Mouse (Mus musculus) forebrain, postnatal 0 days (tissue): ENCODE measurements around the gene Ilkap. TPM values are rescaled to one million over a fixed set of nuclear protein-coding genes. Genes with fewer than 3 reads are reported as not detected.

ENCODE experiments used
- ATAC-seq: fragments of 200-750 bp; cut with Nextera tagmentation; 2 replicates; pipeline ENCODE4 v1.8.0; 2017; ENCODE audit warnings: mild to moderate bottlenecking, moderate library complexity
- DNase-seq: peaks from one replicate; pipeline ENCODE4 v3.0.0-alpha.2; 2015
- H3K27ac ChIP-seq: fragments of 300-500 bp; sonication (generic); 2 replicates; pipeline ENCODE4 v1.5.1; 2014; ENCODE audit warnings: low read depth, mild to moderate bottlenecking, antibody characterized with exemption, low read length, moderate library complexity, mixed read lengths
- H3K27me3 ChIP-seq: fragments of 300-500 bp; sonication (generic); 2 replicates; pipeline ENCODE4 v1.6.1; 2014; ENCODE audit warnings: mild to moderate bottlenecking, low read length, mixed read lengths; ENCODE audit not compliant: insufficient read depth
- H3K36me3 ChIP-seq: fragments of 300-500 bp; sonication (generic); 2 replicates; pipeline ENCODE4 v1.6.1; 2014; ENCODE audit warnings: mild to moderate bottlenecking, moderate library complexity; ENCODE audit not compliant: insufficient read depth
- H3K4me1 ChIP-seq: fragments of 300-500 bp; sonication (generic); 2 replicates; pipeline ENCODE4 v1.6.1; 2014; ENCODE audit warnings: antibody characterized with exemption; ENCODE audit not compliant: insufficient read depth
- H3K4me2 ChIP-seq: fragments of 300-500 bp; sonication (generic); 2 replicates; pipeline ENCODE4 v1.6.1; 2014; ENCODE audit warnings: low read depth, mild to moderate bottlenecking, moderate library complexity
- H3K4me3 ChIP-seq: fragments of 300-500 bp; sonication (generic); 2 replicates; pipeline ENCODE4 v1.5.1; 2014; ENCODE audit warnings: low read depth, low read length, mixed read lengths
- H3K9ac ChIP-seq: fragments of 300-500 bp; sonication (generic); 2 replicates; pipeline ENCODE4 v1.6.1; 2014; ENCODE audit warnings: mild to moderate bottlenecking
- H3K9me3 ChIP-seq: fragments of 300-500 bp; sonication (generic); 2 replicates; pipeline ENCODE4 v1.6.1; 2016; ENCODE audit warnings: low read length
- CTCF ChIP-seq: sonication (generic); IDR thresholded peaks from 2 replicates; pipeline ENCODE4 v1.5.1; 2016; ENCODE audit warnings: antibody characterized with exemption, control low read depth, low read depth
- WGBS: fragments of 180-500 bp; shearing (Covaris S2); extraction: QIAGEN DNeasy Blood & Tissue Kit; methylation state at CpG from one replicate; pipeline ENCODE4 v1.1.7; 2014; 5-methylcytosine and 5-hydroxymethylcytosine counted together
- polyA plus RNA-seq: library from polyadenylated mRNA; unstranded; fragments of >200 nt; fragmentation: Nextera tagmentation; extraction: Ambion mirVana; gene quantifications from 2 replicates; pipeline ENCODE4 v1.2.1, GENCODE M21; 2015
- total RNA-seq: library from RNA; depleted of rRNA; stranded (reverse); fragments of >200 nt; gene quantifications from 2 replicates; pipeline ENCODE4 v1.2.3, GENCODE M21; 2014

Gene Ilkap
- total and polyA plus RNA-seq, 2 experiments from 2014 or later = 108 to 129 TPM

DNA sequence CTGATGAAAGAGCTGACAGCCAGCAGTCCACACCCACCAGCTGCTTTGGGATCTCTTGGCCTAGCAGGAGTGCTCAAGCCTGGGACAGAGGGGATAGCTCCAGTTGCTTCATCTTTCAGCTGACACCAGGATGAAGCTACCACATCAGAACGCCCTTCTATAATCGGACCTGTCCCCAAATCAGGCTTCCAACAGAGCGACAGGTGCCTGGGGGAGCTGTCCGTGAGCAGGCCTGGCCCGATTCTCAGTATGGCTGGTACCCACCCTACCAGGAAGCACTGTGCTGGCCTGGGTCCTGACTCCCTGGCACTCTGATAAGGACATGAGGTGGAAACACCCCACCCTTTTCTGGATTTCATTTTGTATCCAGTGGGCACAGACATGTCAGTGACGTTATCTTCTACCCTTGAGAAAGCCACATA, 25.2 kb downstream of the Ilkap start:
- no peak for TF ChIP-seq CTCF

DNA sequence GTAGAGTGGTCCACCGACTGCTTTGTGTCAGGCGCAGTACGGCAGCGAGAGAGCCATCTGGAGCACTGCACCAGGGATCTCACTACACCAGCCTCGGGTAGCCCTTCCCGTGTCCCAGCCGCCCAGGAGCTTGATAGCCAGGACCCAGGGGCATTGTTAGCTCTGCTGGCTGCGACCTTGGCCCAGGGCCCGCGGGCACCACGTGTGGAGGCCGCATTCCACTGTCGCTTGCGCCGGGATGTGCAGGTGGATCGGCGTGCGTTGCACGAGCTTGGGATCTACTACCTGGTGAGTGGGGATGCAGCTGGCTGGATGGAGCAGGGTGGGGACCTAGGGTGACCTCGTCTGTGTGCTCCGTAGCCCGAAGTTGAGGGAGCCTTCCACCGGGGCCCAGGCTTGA, 28.6 kb downstream of the Ilkap start:
- Histone ChIP-seq H3K27me3 (peaks cover 9% of the 10 kb centered on the region; the same call in 1 of the 2 replicates), H3K4me3 (no peak overlapping the region), H3K9ac (no peak overlapping the region), H3K4me1 (no peaks in the 10 kb centered on the region), H3K27ac (no peak overlapping the region), H3K9me3 (no peaks in the 10 kb centered on the region), H3K4me2 (no peak overlapping the region), H3K36me3 (peaks cover 44% of the 10 kb centered on the region)
- ATAC-seq = no peak
- no peak for TF ChIP-seq CTCF
- WGBS = 88% methylated on average over 23 of the region's 23 CpGs
- DNase-seq = no peak

More for the DNA sequence above, 25.2 kb downstream of the Ilkap start:
- peaks cover 77% of the 10 kb centered on the region for H3K36me3 ChIP-seq
- no peak overlapping the region for H3K9ac ChIP-seq
- H3K4me3 ChIP-seq = no peak overlapping the region
- no peaks in the 10 kb centered on the region for H3K9me3 ChIP-seq
- no peak overlapping the region for H3K27ac ChIP-seq
- no peak overlapping the region for H3K4me2 ChIP-seq
- ATAC-seq (no peak), DNase-seq (no peak)
- WGBS = 87% methylated on average over 6 of the region's 6 CpGs
- no peaks in the 10 kb centered on the region for H3K27me3 ChIP-seq
- no peaks in the 10 kb centered on the region for H3K4me1 ChIP-seq

DNA sequence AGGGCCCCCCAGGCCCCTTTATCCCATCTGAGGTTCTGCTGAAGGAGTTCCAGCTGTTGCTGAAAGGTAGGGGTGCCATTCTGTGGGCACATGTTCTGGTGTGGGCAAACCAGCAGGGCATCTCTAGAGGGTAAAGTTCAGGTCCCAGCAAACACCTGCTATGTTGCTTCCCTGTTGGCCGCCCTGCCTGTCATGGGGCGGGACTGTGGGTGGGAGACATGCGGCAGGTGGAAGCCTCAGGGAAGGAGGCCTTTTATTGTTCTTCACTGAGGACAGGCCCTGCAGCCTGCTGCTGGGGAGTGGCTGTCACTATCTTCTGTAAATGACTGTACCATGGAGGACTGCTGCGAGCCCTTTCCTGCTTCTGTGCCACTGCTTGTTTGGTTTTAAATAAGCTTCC, 29.2 kb downstream of the Ilkap start:
- no peak overlapping the region for H3K4me3 ChIP-seq
- peaks cover 9% of the 10 kb centered on the region; the same call in 1 of the 2 replicates for H3K27me3 ChIP-seq
- TF ChIP-seq CTCF = no peak
- peaks cover 39% of the 10 kb centered on the region for H3K36me3 ChIP-seq
- 69% methylated on average over 4 of the region's 4 CpGs for WGBS
- no peak overlapping the region for H3K27ac ChIP-seq
- no peaks in the 10 kb centered on the region for H3K4me1 ChIP-seq
- peaks cover 2% of the 10 kb centered on the region; the same call in 1 of the 2 replicates for H3K9me3 ChIP-seq
- ATAC-seq = no peak
- no peak overlapping the region for H3K4me2 ChIP-seq
- H3K9ac ChIP-seq = no peak overlapping the region
- DNase-seq = no peak

DNA sequence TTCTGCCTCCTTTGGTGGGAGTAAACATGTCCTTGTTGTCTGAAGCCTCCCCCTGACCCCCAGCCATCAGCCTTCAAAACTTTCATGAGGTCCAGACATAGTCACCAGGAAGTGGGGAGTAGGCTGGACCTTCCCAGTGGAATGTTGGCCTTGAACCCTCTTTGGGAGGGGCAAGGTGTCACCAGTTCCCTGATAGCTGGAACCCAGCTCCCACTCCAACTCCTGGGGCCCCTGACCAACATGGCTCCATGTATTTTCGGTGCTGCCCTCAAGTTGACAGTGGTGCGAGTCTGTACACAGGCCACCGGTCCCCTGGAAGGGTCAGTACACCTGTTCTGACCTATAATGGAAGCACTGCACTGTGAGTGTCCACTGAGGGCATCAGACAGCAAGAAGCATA, 31.3 kb downstream of the Ilkap start:
- Histone ChIP-seq H3K4me1 (no peaks in the 10 kb centered on the region), H3K27me3 (peaks cover 9% of the 10 kb centered on the region; the same call in 1 of the 2 replicates), H3K4me3 (no peak overlapping the region), H3K36me3 (peaks cover 20% of the 10 kb centered on the region), H3K27ac (no peak overlapping the region), H3K9me3 (peaks cover 4% of the 10 kb centered on the region; the same call in 1 of the 2 replicates), H3K9ac (no peak overlapping the region), H3K4me2 (no peak overlapping the region)
- 97% methylated on average over 3 of the region's 3 CpGs for WGBS
- ATAC-seq (no peak), DNase-seq (no peak)
- TF ChIP-seq CTCF = no peak

DNA sequence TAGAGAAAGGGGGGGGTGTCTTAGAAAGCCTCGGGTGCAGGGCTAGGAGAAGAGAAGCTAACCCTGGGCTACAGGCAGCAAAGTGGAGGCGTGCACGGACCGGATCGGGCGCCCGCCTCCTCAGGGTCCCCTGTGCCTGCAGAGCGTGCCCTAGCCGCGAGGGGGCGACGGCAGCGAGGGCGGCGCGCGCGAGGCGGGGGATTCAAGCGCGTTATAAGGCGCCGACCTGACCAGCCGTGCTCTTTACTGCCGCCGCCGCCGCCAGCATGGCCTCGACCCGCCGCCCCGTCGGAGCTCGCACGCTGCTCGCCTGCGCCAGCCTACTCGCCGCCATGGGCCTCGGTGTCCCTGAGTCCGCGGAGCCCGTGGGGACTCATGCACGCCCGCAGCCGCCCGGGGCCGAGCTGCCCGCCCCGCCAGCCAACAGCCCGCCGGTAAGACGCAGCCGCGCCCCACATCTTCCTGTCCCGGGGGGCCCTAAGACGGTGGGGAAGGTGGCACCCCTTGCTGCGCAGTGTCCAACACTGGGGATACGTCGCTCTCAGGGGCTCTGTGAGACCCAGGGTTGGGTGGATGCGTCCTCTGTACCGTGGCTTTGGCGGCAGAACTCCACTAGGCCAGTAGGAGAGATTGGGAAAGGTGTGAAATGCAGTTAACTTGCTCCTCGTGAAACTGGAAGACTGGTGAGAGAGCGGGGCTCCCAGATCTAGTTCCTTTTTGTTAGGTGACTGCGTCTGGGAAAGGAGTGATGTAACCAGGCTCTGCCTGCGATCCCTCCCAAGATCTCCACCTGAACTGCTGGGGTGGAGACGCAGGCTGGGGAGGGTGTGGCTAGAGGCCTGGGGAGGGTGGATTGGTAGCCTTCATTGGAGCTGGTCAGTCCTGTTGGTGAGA, 32.2 kb downstream of the Ilkap start, which contains the start of gene Erfe:
Gene Erfe, plus strand, starts transcription at position 216 of the 894 bp plus-strand sequence.
- Histone ChIP-seq H3K4me3 (peak within 1 kb of the TSS; percentile 30), H3K36me3 (peaks cover 16% of the 10 kb centered on the region), H3K9me3 (peaks cover 4% of the 10 kb centered on the region; the same call in 1 of the 2 replicates), H3K27ac (no peak within 1 kb of the TSS), H3K9ac (peak within 1 kb of the TSS; percentile 44), H3K27me3 (peaks cover 9% of the 10 kb centered on the region; the same call in 1 of the 2 replicates), H3K4me2 (peak within 1 kb of the TSS; percentile 65), H3K4me1 (no peaks in the 10 kb centered on the region)
- 2% methylated on average over 63 of the region's 68 CpGs for WGBS
- peak; percentile 76 for TF ChIP-seq CTCF
- ATAC-seq (peak; percentile 72), DNase-seq (peak; percentile 41)

DNA sequence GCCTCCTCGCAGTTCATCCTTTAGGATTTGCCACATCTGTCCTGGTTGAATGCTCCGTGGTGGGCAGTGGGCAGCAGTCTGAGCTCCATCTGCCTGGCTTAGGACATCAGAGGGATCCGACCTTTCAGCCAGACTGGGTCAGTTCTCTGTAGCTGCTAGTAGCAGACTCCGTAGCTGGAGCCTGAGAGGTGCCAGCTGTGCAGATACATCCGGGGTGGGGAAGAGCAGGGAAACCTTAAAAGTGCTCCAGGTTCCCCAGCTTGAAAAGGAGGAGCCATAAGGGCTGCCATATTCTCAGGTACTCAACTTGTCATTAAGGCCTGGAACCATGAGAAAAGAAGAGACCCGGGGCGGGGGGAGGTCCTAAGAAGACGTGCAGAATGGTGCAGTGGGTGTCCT, 32.8 kb downstream of the Ilkap start:
- H3K36me3 ChIP-seq = peaks cover 10% of the 10 kb centered on the region; the same call in 1 of the 2 replicates
- peak overlapping the region; percentile 30 for H3K4me3 ChIP-seq
- H3K4me2 ChIP-seq = peak overlapping the region; percentile 65
- no peak overlapping the region for H3K27ac ChIP-seq
- no peak overlapping the region for H3K9ac ChIP-seq
- TF ChIP-seq CTCF = no peak
- no peak for ATAC-seq
- H3K27me3 ChIP-seq = peaks cover 9% of the 10 kb centered on the region; the same call in 1 of the 2 replicates
- H3K4me1 ChIP-seq = no peaks in the 10 kb centered on the region
- H3K9me3 ChIP-seq = peaks cover 4% of the 10 kb centered on the region; the same call in 1 of the 2 replicates
- 28% methylated on average over 8 of the region's 8 CpGs for WGBS
- no peak for DNase-seq
